Mouse (Mus musculus) forebrain, embryonic 13.5 days (tissue): ENCODE results near the gene Mtch2. TPM values are rescaled to one million over a fixed set of nuclear protein-coding genes. Genes with fewer than 3 reads are reported as not detected.
A peak's percentile ranks its signal among the peaks of the same experiment; 100 is the strongest.

Experiments used
- ATAC-seq: fragments of 200-750 bp; cut with Nextera tagmentation; 2 replicates; pipeline ENCODE4 v1.8.0; 2017
- H3K27ac ChIP-seq: fragments of 300-500 bp; sonication (generic); 2 replicates; pipeline ENCODE4 v1.5.1; 2015; ENCODE audit warnings: inconsistent platforms, mild to moderate bottlenecking, moderate library complexity
- H3K27me3 ChIP-seq: fragments of 300-500 bp; sonication (generic); 2 replicates; pipeline ENCODE4 v1.6.1; 2015; ENCODE audit warnings: mild to moderate bottlenecking, inconsistent platforms
- H3K36me3 ChIP-seq: fragments of 300-500 bp; sonication (generic); 2 replicates; pipeline ENCODE4 v1.6.1; 2015; ENCODE audit warnings: mild to moderate bottlenecking, inconsistent platforms; ENCODE audit not compliant: poor library complexity, severe bottlenecking
- H3K4me1 ChIP-seq: fragments of 300-500 bp; sonication (generic); 2 replicates; pipeline ENCODE4 v1.6.1; 2015; ENCODE audit warnings: inconsistent platforms
- H3K4me2 ChIP-seq: fragments of 300-500 bp; sonication (generic); 2 replicates; pipeline ENCODE4 v1.6.1; 2015; ENCODE audit warnings: inconsistent platforms, mild to moderate bottlenecking, moderate library complexity
- H3K4me3 ChIP-seq: fragments of 300-500 bp; sonication (generic); 2 replicates; pipeline ENCODE4 v1.5.1; 2015; ENCODE audit warnings: mild to moderate bottlenecking, inconsistent platforms
- H3K9ac ChIP-seq: fragments of 300-500 bp; sonication (generic); 2 replicates; pipeline ENCODE4 v1.6.1; 2015; ENCODE audit warnings: mild to moderate bottlenecking, inconsistent platforms
- H3K9me3 ChIP-seq: fragments of 300-500 bp; sonication (generic); replicated peaks from 2 replicates; pipeline ENCODE4 v1.6.1; 2016; ENCODE audit warnings: inconsistent platforms
- WGBS: fragments of 180-500 bp; shearing (Covaris S2); methylation state at CpG from one replicate; pipeline ENCODE4 v1.1.7; 2015; 5-methylcytosine and 5-hydroxymethylcytosine counted together
- polyA plus RNA-seq: library from polyadenylated mRNA; unstranded; fragments of >200 nt; fragmentation: Nextera tagmentation; extraction: Ambion mirVana; gene quantifications from 2 replicates; pipeline ENCODE4 v1.2.1, GENCODE M21; 2015

Mtch2 gene
- polyA plus RNA-seq, 1 experiment from 2014 or later = 275 TPM

GRCm38 (mm10) chr2:90833502-90833901 is 13.5 kb upstream of the Mtch2 start:
- Histone ChIP-seq H3K4me2 (no peak overlapping the region), H3K4me3 (no peak overlapping the region), H3K36me3 (no peaks in the 10 kb centered on the region), H3K27me3 (no peaks in the 10 kb centered on the region), H3K9me3 (no peaks in the 10 kb centered on the region), H3K27ac (no peak overlapping the region), H3K4me1 (no peaks in the 10 kb centered on the region), H3K9ac (no peak overlapping the region)
- 87% methylated on average over 5 of the region's 5 CpGs for WGBS
- ATAC-seq = no peak

DNA sequence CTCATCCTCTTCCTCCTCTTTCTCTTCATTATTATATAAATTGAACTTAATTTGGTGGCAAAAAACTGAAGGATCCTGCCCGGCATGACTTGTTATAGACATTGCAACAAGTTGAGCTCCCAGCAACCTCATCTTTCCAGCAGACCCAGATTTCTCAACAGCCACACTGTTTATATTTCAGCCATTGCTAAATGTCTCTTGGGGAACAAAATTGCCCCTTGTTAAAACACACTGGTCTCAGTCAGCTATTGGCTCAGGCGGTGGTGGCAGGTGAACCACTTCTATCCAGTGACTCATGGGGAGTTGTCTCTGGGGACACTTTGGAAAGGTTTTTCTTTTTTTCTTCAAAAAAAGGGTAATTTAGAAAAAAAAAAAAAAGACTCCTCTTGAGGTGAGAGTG is 8.3 kb upstream of the Mtch2 start:
- WGBS = 89% methylated on average over 2 of the region's 2 CpGs
- no peaks in the 10 kb centered on the region for H3K4me1 ChIP-seq
- H3K9me3 ChIP-seq = no peaks in the 10 kb centered on the region
- no peak overlapping the region for H3K4me2 ChIP-seq
- no peak for ATAC-seq
- H3K27me3 ChIP-seq = no peaks in the 10 kb centered on the region
- H3K9ac ChIP-seq = no peak overlapping the region
- no peaks in the 10 kb centered on the region for H3K36me3 ChIP-seq
- H3K27ac ChIP-seq = no peak overlapping the region
- H3K4me3 ChIP-seq = no peak overlapping the region

- H3K9me3 ChIP-seq = no peaks in the 10 kb centered on the region
- no peaks in the 10 kb centered on the region for H3K36me3 ChIP-seq
- no peak for ATAC-seq
- H3K4me3 ChIP-seq = no peak overlapping the region
- WGBS = 72% methylated on average over 1 of the region's 1 CpGs
- H3K27ac ChIP-seq = no peak overlapping the region
- H3K27me3 ChIP-seq = no peaks in the 10 kb centered on the region
- no peak overlapping the region for H3K4me2 ChIP-seq
- no peak overlapping the region for H3K9ac ChIP-seq
- H3K4me1 ChIP-seq = peaks cover 15% of the 10 kb centered on the region
Observed at GRCm38 (mm10) chr2:90843666-90844065, 3.3 kb upstream of the Mtch2 start.

DNA sequence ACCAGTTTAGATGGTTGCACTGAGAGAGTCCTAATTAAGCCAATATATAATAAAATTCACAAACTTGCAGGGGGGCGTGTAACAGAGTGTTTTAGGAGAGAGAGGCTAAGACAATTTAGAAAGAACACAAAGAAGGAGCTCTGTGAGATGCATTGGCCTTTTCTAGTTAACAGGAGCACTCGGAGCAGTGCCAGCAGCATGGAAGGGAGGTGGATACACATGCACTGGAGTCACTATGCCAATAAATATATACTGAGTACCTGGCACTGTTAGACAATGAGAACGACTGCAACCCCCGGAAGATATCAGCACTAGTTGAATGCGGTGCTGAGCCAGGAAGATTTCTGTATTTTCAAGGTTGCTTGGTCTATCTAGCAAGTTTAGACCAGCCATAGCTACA is 2.7 kb upstream of the Mtch2 start:
- no peaks in the 10 kb centered on the region for H3K36me3 ChIP-seq
- peaks cover 21% of the 10 kb centered on the region for H3K4me1 ChIP-seq
- no peak overlapping the region for H3K4me3 ChIP-seq
- 81% methylated on average over 5 of the region's 5 CpGs for WGBS
- no peak overlapping the region for H3K9ac ChIP-seq
- no peaks in the 10 kb centered on the region for H3K9me3 ChIP-seq
- no peaks in the 10 kb centered on the region for H3K27me3 ChIP-seq
- H3K4me2 ChIP-seq = no peak overlapping the region
- ATAC-seq = no peak
- H3K27ac ChIP-seq = no peak overlapping the region

DNA sequence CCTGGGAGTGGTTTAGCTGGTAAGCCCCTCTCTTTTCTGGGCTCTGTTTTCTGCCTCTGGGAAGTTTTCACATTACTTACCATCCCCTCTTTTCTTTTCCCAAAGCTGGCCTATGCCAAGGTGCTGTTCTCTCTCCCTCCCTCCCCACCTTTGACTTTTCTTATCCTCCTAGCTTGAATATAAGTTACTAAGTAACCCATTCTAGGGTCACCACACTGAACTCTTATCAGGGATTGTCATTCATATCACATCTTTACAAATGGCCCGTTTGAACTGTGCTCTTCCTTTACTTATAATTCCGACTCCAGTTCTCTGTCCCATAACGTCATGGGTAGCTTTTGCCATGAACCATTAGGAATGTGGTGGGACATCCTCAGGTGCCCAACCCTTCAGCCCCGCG is 1.7 kb upstream of the Mtch2 start:
- ATAC-seq = no peak
- Histone ChIP-seq H3K4me1 (peaks cover 25% of the 10 kb centered on the region), H3K4me2 (no peak overlapping the region), H3K4me3 (no peak overlapping the region), H3K36me3 (peaks cover 6% of the 10 kb centered on the region), H3K27ac (no peak overlapping the region), H3K9ac (no peak overlapping the region), H3K9me3 (no peaks in the 10 kb centered on the region), H3K27me3 (no peaks in the 10 kb centered on the region)
- 85% methylated on average over 5 of the region's 5 CpGs for WGBS

DNA sequence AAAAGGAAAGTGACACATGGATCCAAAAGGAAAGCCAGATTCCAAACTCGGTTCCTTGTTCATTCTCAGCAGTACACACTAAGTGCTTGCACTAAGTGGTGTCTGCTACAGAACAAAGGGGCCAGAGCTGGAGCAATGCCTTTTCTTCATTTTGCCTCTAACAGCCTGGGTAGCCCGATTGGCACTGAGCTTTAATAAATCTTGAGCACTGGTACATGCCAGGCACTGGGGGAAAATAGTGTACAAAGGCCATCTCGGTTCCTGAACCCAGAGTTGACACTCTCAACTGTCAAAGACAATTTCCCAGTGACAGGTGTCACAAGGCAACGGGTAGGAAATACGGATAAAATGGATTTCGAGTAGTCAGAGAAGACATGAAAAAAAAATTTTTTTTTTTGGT is 784 bp upstream of the Mtch2 start:
- Histone ChIP-seq H3K4me2 (peak overlapping the region; percentile 66), H3K9me3 (no peaks in the 10 kb centered on the region), H3K4me1 (peaks cover 25% of the 10 kb centered on the region), H3K9ac (peak overlapping the region; percentile 89), H3K27ac (peak overlapping the region; percentile 59; the same call in 1 of the 2 replicates), H3K27me3 (no peaks in the 10 kb centered on the region), H3K36me3 (peaks cover 15% of the 10 kb centered on the region), H3K4me3 (peak overlapping the region; percentile 83)
- ATAC-seq = no peak
- 54% methylated on average over 6 of the region's 6 CpGs for WGBS

DNA sequence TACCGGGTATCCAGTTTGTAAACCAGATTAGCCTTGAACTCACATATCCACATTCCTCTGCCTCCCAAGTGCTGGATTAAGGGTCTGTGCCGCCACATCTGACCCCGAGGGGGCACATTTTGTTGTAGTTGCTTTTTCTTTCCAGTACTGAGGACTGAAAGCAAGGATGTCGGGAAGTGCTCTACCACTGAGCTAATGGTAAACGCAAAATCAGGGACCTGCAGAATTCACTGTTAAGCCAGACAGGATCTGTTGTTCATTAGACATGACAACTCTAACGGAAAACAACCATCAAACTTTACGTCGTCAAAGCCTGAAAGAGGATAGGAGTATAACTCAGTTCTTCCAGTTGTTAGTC is 379 bp upstream of the Mtch2 start:
- H3K36me3 ChIP-seq = peaks cover 19% of the 10 kb centered on the region
- H3K27me3 ChIP-seq = no peaks in the 10 kb centered on the region
- peak; percentile 54; the same call in 1 of the 2 replicates for ATAC-seq
- peaks cover 25% of the 10 kb centered on the region for H3K4me1 ChIP-seq
- H3K27ac ChIP-seq = peak overlapping the region; percentile 59
- peak overlapping the region; percentile 83 for H3K4me3 ChIP-seq
- WGBS = 2% methylated on average over 8 of the region's 8 CpGs
- no peaks in the 10 kb centered on the region for H3K9me3 ChIP-seq
- H3K9ac ChIP-seq = peak overlapping the region; percentile 89
- peak overlapping the region; percentile 66 for H3K4me2 ChIP-seq

DNA sequence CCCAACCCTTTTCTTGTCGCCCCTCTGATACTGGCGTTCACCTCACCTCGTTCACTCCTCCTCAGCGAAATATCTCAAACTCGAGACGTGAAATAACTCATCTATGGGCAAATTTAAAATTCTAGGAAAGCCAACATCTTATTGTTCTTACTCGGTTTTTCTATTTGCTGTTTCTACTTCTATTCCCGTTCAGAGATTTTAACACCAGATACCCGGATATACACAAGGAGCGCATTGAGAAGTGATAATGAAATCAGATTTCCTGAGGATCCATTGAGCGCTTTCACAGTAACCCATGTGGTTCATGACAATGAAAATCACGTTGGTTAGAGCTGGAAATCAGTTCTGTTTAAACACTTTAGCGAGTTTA is 711 bp downstream of the Mtch2 start:
- H3K27me3 ChIP-seq = no peaks in the 10 kb centered on the region
- H3K9ac ChIP-seq = peak overlapping the region; percentile 89
- WGBS = under 1% methylated on average over 13 of the region's 13 CpGs
- H3K36me3 ChIP-seq = peaks cover 29% of the 10 kb centered on the region
- no peak for ATAC-seq
- H3K9me3 ChIP-seq = no peaks in the 10 kb centered on the region
- peak overlapping the region; percentile 87 for H3K27ac ChIP-seq
- H3K4me2 ChIP-seq = peak overlapping the region; percentile 66
- peaks cover 25% of the 10 kb centered on the region for H3K4me1 ChIP-seq
- H3K4me3 ChIP-seq = peak overlapping the region; percentile 83

- peaks cover 36% of the 10 kb centered on the region for H3K36me3 ChIP-seq
- H3K4me1 ChIP-seq = peaks cover 25% of the 10 kb centered on the region
- H3K27me3 ChIP-seq = no peaks in the 10 kb centered on the region
- H3K9ac ChIP-seq = 0 out of 2 replicates have a peak overlapping the region, but pooled peaks have one; percentile 89
- H3K27ac ChIP-seq = no peak overlapping the region
- no peaks in the 10 kb centered on the region for H3K9me3 ChIP-seq
- H3K4me2 ChIP-seq = peak overlapping the region; percentile 66
- ATAC-seq = no peak
- WGBS = 90% methylated on average over 5 of the region's 5 CpGs
- peak overlapping the region; percentile 83 for H3K4me3 ChIP-seq
Observed at GRCm38 (mm10) chr2:90848331-90848730, 1.4 kb downstream of the Mtch2 start.

DNA sequence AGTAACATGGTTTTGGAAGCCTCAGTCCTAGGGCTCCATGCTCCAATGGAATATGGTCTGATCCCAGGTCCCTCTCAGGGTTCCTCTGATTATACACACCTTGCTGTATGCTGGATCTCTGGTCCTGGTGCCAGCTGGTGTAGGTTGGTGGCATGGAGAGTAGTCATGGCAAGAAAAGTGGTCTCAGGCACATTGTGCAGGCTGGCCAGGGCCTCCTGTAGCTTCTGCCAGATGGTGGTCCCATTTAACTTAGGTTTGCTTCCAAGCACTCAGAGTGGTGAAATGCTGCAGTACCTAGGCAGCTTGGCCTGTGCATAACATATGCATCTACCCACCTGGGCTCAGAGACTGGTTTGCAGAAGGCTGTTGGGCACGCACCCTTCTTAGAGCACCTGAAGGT is 3.4 kb downstream of the Mtch2 start:
- H3K9ac ChIP-seq = no peak overlapping the region
- H3K4me1 ChIP-seq = peaks cover 25% of the 10 kb centered on the region
- ATAC-seq = no peak
- no peak overlapping the region for H3K4me3 ChIP-seq
- no peak overlapping the region for H3K4me2 ChIP-seq
- H3K27me3 ChIP-seq = no peaks in the 10 kb centered on the region
- no peak overlapping the region for H3K27ac ChIP-seq
- 100% methylated on average over 1 of the region's 1 CpGs for WGBS
- peaks cover 53% of the 10 kb centered on the region for H3K36me3 ChIP-seq
- H3K9me3 ChIP-seq = no peaks in the 10 kb centered on the region

DNA sequence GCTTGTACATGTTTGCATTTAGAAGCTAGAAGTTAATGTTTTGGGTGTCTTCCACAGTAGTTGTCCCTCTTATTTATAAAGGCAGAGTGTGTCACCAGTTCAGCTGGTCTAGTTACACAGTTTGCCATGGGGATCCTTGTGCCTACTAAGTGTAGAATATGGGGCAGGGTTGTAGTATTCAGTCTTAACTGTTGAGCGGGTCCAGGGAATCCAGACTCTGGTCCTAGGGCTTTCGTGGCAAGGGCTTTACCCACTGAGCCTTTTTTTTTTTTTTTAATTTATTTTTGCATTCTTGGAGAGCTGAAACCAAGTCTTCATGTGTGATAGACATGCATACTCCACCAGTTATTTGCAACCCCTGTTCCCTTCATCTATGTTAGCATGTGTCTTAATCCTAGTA is 14.5 kb downstream of the Mtch2 start:
- H3K9ac ChIP-seq = no peak overlapping the region
- H3K27ac ChIP-seq = no peak overlapping the region
- 97% methylated on average over 2 of the region's 2 CpGs for WGBS
- no peak overlapping the region for H3K4me2 ChIP-seq
- no peak for ATAC-seq
- H3K4me3 ChIP-seq = no peak overlapping the region
- peaks cover 91% of the 10 kb centered on the region for H3K36me3 ChIP-seq
- no peaks in the 10 kb centered on the region for H3K27me3 ChIP-seq
- no peaks in the 10 kb centered on the region for H3K4me1 ChIP-seq
- H3K9me3 ChIP-seq = no peaks in the 10 kb centered on the region

DNA sequence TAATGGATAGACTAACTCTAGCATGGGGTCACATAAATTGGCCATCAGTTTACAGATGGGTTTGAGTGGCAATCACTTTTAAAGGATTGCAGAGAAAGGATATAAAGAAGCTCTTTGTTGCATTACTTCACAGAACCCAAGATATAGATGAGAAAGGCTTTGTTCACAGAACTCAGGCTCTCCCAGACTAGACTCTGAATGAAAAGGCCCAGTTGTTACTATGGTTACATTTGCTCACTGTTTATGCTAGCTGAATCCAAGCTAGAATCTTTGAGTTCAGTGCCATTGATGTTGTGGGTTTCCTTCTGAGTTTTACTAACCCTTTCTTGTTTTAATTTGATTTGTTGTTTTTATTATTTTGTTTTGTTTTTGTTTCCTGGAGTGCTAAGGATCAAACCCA is 17.2 kb downstream of the Mtch2 start:
- Histone ChIP-seq H3K36me3 (peaks cover 88% of the 10 kb centered on the region), H3K4me2 (no peak overlapping the region), H3K9me3 (no peaks in the 10 kb centered on the region), H3K9ac (no peak overlapping the region), H3K27me3 (no peaks in the 10 kb centered on the region), H3K27ac (no peak overlapping the region), H3K4me3 (no peak overlapping the region), H3K4me1 (no peaks in the 10 kb centered on the region)
- no peak for ATAC-seq

DNA sequence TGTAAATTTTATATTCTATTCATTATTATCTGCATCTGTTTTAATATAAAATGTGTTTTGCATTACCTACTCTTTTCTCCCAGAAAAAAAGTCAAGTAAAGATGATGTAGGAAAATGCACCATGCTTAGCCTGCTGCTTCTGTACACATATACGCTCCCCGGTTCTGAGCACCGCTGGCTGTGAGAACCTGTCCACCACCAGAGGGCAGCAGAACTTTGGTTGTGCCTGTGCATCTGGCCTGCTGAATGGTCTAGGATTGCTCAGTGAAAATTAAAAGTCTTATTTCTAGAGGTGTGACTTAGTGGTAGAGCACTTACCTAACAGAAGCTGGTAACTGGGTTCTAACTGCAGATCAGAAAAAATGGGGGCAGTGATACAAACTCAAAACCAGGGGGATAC is 19.6 kb downstream of the Mtch2 start:
- no peaks in the 10 kb centered on the region for H3K9me3 ChIP-seq
- H3K9ac ChIP-seq = no peak overlapping the region
- H3K27me3 ChIP-seq = no peaks in the 10 kb centered on the region
- peaks cover 68% of the 10 kb centered on the region for H3K36me3 ChIP-seq
- no peaks in the 10 kb centered on the region for H3K4me1 ChIP-seq
- no peak overlapping the region for H3K4me2 ChIP-seq
- ATAC-seq = peak; percentile 92
- H3K4me3 ChIP-seq = no peak overlapping the region
- 18% methylated on average over 3 of the region's 3 CpGs for WGBS
- no peak overlapping the region for H3K27ac ChIP-seq
